Mouse (Mus musculus): ENCODE results near the gene Zfp84. TPM values are rescaled to one million over a fixed set of nuclear protein-coding genes. Genes with fewer than 3 reads are reported as not detected.

The Zfp84 gene
- polyA plus RNA-seq, 1 experiment from 2014 or later: 8.7 TPM

DNA sequence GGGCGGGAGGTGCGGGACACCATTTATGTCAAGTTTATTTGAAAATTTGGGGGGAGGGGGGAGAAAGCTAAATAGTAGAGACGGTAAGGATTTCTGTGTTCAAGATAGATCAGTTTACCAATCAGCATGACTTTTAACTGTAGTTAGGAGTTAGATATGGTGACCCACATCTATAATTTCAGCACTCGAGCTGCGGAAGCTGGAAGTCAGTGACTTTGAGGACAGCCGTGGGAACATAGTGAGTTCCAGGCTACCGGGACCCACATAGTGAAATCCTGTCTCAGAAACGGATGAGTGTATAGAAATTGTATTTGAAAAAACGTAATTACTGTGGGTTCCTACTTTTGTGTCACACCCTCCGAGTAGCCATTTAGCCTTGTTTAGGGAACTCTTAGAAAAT, 628 bp downstream of the Zfp84 start:
- WGBS (ENCODE audit: insufficient replicate concordance): 7% methylated on average over 10 of the region's 10 CpGs
- no peaks in the 10 kb centered on the region for H3K27me3 ChIP-seq (ENCODE audit: control insufficient read depth, insufficient read depth, low read length)
- H3K4me2 ChIP-seq: peak overlapping the region; percentile 88
- no peaks in the 10 kb centered on the region; the same call in none of the 2 replicates for H3K4me1 ChIP-seq (ENCODE audit: control insufficient read depth, insufficient read depth, low read length)
- no peak for ATAC-seq (replicated peaks; ENCODE audit: insufficient number of reproducible peaks, low FRiP score, low TSS enrichment)
- peak overlapping the region; percentile 80 for H3K4me3 ChIP-seq (ENCODE audit: low read depth, low read length)
- H3K27ac ChIP-seq (ENCODE audit: low read depth, low read length): peak overlapping the region; percentile 87
- no peaks in the 10 kb centered on the region for H3K9me3 ChIP-seq (replicated peaks; ENCODE audit: control insufficient read depth, low read length)
- peaks cover 6% of the 10 kb centered on the region; the same call in 1 of the 2 replicates for H3K36me3 ChIP-seq (ENCODE audit: control insufficient read depth, insufficient read depth, low read length)
- H3K9ac ChIP-seq (ENCODE audit: low read depth, low read length): peak overlapping the region; percentile 85

DNA sequence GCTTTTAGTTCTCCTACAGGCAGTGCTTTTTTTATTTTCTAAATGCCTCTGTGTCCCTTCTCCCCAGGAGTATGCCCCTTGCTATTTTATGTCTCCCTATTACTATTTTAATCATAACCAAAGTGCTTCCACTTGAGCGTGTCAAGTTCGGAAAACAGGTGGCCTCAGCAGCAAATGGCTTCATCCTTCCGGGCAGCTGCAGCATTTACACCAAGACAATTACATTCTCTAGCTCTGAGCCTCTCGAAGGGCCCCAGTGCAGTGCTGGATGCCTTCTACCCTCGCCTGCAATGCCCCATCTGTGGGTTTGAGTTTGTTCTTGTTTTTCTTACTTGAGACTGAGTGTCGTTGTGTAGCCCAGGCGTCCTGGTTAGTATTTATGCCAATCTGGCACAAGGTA, 5.2 kb downstream of the Zfp84 start:
- ATAC-seq (replicated peaks; ENCODE audit: insufficient number of reproducible peaks, low FRiP score, low TSS enrichment): no peak

DNA sequence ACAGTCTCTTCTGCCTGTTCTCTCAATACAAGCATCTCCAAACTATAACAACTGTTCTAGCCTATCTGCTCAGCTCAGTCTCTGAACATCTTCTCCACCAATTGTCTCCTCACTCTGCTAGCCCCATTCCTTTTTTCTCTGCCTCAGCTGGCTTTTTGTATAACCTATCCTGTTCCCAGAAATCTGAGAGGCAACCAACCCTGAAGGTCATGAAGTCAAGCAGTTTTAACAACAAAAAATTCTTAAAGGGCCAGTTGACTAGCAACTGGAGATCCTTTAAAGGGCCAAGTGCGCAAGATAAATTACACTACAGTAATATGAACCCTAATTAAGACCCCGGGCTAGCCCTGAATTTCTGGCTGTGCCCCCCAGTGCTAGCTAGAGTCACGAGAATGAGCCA, 6.0 kb downstream of the Zfp84 start:
- no peaks in the 10 kb centered on the region for H3K27me3 ChIP-seq (ENCODE audit: control insufficient read depth, insufficient read depth, low read length)
- no peak overlapping the region for H3K4me2 ChIP-seq
- no peak for ATAC-seq (replicated peaks; ENCODE audit: insufficient number of reproducible peaks, low FRiP score, low TSS enrichment)
- no peak overlapping the region for H3K9ac ChIP-seq (ENCODE audit: low read depth, low read length)
- no peaks in the 10 kb centered on the region; the same call in 1 of the 2 replicates for H3K4me1 ChIP-seq (ENCODE audit: control insufficient read depth, insufficient read depth, low read length)
- no peak overlapping the region for H3K4me3 ChIP-seq (ENCODE audit: low read depth, low read length)
- H3K9me3 ChIP-seq (replicated peaks; ENCODE audit: control insufficient read depth, low read length): no peaks in the 10 kb centered on the region
- H3K36me3 ChIP-seq (ENCODE audit: control insufficient read depth, insufficient read depth, low read length): peaks cover 36% of the 10 kb centered on the region
- no peak overlapping the region for H3K27ac ChIP-seq (ENCODE audit: low read depth, low read length)
- 92% methylated on average over 3 of the region's 3 CpGs for WGBS (ENCODE audit: insufficient replicate concordance)

More for the DNA sequence above, 5.2 kb downstream of the Zfp84 start:
- H3K9ac ChIP-seq (ENCODE audit: low read depth, low read length): no peak overlapping the region
- 86% methylated on average over 7 of the region's 7 CpGs for WGBS (ENCODE audit: insufficient replicate concordance)
- peaks cover 36% of the 10 kb centered on the region for H3K36me3 ChIP-seq (ENCODE audit: control insufficient read depth, insufficient read depth, low read length)
- H3K4me1 ChIP-seq (ENCODE audit: control insufficient read depth, insufficient read depth, low read length): no peaks in the 10 kb centered on the region; the same call in none of the 2 replicates
- H3K4me3 ChIP-seq (ENCODE audit: low read depth, low read length): no peak overlapping the region
- H3K4me2 ChIP-seq: no peak overlapping the region
- no peak overlapping the region for H3K27ac ChIP-seq (ENCODE audit: low read depth, low read length)
- H3K27me3 ChIP-seq (ENCODE audit: control insufficient read depth, insufficient read depth, low read length): no peaks in the 10 kb centered on the region
- H3K9me3 ChIP-seq (replicated peaks; ENCODE audit: control insufficient read depth, low read length): no peaks in the 10 kb centered on the region

DNA sequence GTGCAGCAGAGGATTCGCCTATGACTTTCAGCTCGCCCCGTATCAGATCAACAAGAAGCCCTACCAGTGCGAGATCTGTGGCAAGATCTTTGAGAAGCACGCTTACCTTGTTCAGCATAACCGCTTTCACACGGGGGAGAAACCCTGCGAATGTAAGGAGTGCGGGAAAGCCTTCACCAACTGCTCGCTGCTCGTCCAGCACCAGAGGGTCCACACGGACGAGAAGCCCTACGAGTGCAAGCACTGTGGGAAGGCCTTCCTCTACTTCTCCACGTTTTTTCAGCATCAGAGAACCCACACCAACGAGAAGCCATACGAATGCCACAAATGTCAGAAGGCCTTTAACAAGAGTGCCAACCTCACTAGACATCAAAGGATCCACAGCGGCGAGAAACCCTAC, 8.2 kb downstream of the Zfp84 start:
- 94% methylated on average over 19 of the region's 19 CpGs for WGBS (ENCODE audit: insufficient replicate concordance)
- H3K4me2 ChIP-seq: no peak overlapping the region
- H3K9ac ChIP-seq (ENCODE audit: low read depth, low read length): no peak overlapping the region
- no peaks in the 10 kb centered on the region for H3K9me3 ChIP-seq (replicated peaks; ENCODE audit: control insufficient read depth, low read length)
- H3K4me1 ChIP-seq (ENCODE audit: control insufficient read depth, insufficient read depth, low read length): no peaks in the 10 kb centered on the region
- ATAC-seq (replicated peaks; ENCODE audit: insufficient number of reproducible peaks, low FRiP score, low TSS enrichment): no peak
- H3K27me3 ChIP-seq (ENCODE audit: control insufficient read depth, insufficient read depth, low read length): no peaks in the 10 kb centered on the region
- no peak overlapping the region for H3K27ac ChIP-seq (ENCODE audit: low read depth, low read length)
- peaks cover 36% of the 10 kb centered on the region for H3K36me3 ChIP-seq (ENCODE audit: control insufficient read depth, insufficient read depth, low read length)
- H3K4me3 ChIP-seq (ENCODE audit: low read depth, low read length): no peak overlapping the region

DNA sequence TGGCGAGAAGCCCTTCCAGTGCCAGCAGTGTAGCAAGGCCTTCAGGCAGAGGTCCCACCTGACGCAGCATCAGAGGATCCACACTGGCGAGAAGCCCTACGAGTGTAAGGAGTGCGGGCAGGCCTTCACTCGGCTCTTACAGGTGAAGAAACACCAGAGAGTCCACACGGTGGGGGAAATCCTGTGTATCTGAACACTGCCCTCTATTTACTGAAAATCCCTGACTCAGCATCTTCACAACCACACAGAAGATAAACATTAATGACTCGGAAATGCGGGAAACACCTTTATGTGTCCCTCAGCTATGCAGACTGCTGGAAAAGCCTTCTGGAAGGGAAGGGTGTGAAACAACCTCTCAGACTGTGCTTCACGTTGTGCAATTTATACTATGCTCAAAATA, 9.0 kb downstream of the Zfp84 start:
- H3K9me3 ChIP-seq (replicated peaks; ENCODE audit: control insufficient read depth, low read length): no peaks in the 10 kb centered on the region
- H3K4me1 ChIP-seq (ENCODE audit: control insufficient read depth, insufficient read depth, low read length): no peaks in the 10 kb centered on the region
- H3K9ac ChIP-seq (ENCODE audit: low read depth, low read length): no peak overlapping the region
- peaks cover 33% of the 10 kb centered on the region for H3K36me3 ChIP-seq (ENCODE audit: control insufficient read depth, insufficient read depth, low read length)
- 95% methylated on average over 10 of the region's 10 CpGs for WGBS (ENCODE audit: insufficient replicate concordance)
- no peaks in the 10 kb centered on the region for H3K27me3 ChIP-seq (ENCODE audit: control insufficient read depth, insufficient read depth, low read length)
- H3K27ac ChIP-seq (ENCODE audit: low read depth, low read length): no peak overlapping the region
- H3K4me3 ChIP-seq (ENCODE audit: low read depth, low read length): no peak overlapping the region
- no peak for ATAC-seq (replicated peaks; ENCODE audit: insufficient number of reproducible peaks, low FRiP score, low TSS enrichment)
- H3K4me2 ChIP-seq: no peak overlapping the region

DNA sequence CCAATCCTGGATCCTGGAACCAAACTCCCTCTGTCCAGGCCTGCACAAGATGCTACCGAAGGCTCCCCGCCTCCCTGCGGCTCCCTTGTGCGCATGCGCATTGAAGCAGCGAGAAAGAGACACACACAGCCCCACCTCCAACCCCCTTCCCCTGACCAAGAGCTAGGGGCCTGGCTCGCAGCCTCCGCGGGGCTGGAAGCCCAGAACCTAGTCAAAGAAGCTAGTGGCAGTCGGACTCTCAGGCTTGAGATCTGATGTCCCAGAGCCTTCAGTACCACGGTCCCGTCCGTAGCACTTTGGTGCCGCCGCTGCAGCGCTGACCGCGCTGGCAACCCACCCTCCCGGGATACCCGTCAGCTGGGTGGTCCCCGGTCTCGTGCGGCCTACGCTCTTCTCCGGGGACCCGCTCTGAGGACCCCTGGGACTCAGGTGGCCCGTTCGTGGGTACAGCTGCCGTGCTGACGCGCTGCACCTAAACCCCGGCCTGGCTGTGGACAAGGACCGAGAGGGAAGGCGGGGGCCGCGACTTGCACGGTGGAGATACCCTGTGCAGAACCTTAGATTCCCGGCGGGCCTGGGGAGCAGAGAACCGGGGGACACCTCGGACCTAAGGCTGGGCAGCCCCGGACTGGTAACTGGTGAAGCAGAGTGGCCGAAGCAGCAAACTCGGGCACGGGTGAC, 15.7 kb downstream of the Zfp84 start, which contains the start of gene Zfp30:
Gene Zfp30 (plus strand): TSS at position 128 of the 681 bp plus-strand sequence.
- H3K9me3 ChIP-seq (replicated peaks; ENCODE audit: control insufficient read depth, low read length): no peaks in the 10 kb centered on the region
- WGBS (ENCODE audit: insufficient replicate concordance): under 1% methylated on average over 45 of the region's 45 CpGs
- peak; percentile 89 for ATAC-seq (replicated peaks; ENCODE audit: insufficient number of reproducible peaks, low FRiP score, low TSS enrichment)
- H3K4me1 ChIP-seq (ENCODE audit: control insufficient read depth, insufficient read depth, low read length): peaks cover 10% of the 10 kb centered on the region
- peak within 1 kb of the TSS; percentile 84 for H3K4me3 ChIP-seq (ENCODE audit: low read depth, low read length)
- peak within 1 kb of the TSS; percentile 87 for H3K4me2 ChIP-seq
- peak within 1 kb of the TSS; percentile 81 for H3K27ac ChIP-seq (ENCODE audit: low read depth, low read length)
- peak within 1 kb of the TSS; percentile 84 for H3K9ac ChIP-seq (ENCODE audit: low read depth, low read length)
- H3K27me3 ChIP-seq (ENCODE audit: control insufficient read depth, insufficient read depth, low read length): no peaks in the 10 kb centered on the region
- H3K36me3 ChIP-seq (ENCODE audit: control insufficient read depth, insufficient read depth, low read length): peaks cover 8% of the 10 kb centered on the region; the same call in 1 of the 2 replicates

DNA sequence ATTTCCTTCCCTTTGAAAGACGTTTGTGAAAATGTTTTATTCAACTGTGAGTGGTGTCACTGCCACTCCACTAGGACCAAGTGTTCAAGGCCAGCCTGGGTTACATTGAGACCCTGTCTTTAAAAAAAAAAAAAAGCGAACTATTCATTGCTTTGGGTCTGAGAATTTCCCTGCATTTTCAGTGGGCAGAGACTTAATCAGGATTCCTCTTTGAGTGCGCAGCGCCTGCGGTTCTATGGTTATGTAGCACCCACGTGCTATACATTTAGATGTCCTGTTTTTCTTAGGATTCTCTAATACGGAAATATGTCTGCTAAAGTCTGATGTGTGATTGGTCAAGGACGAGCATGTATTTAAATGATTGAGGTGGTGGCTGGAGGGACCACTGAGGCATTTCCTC, 16.7 kb downstream of the Zfp84 start:
- H3K4me1 ChIP-seq (ENCODE audit: control insufficient read depth, insufficient read depth, low read length): peaks cover 10% of the 10 kb centered on the region
- H3K9ac ChIP-seq (ENCODE audit: low read depth, low read length): no peak overlapping the region; the same call in none of the 2 replicates
- no peaks in the 10 kb centered on the region for H3K9me3 ChIP-seq (replicated peaks; ENCODE audit: control insufficient read depth, low read length)
- peak overlapping the region; percentile 84 for H3K4me3 ChIP-seq (ENCODE audit: low read depth, low read length)
- H3K36me3 ChIP-seq (ENCODE audit: control insufficient read depth, insufficient read depth, low read length): peaks cover 18% of the 10 kb centered on the region
- no peak overlapping the region for H3K27ac ChIP-seq (ENCODE audit: low read depth, low read length)
- H3K27me3 ChIP-seq (ENCODE audit: control insufficient read depth, insufficient read depth, low read length): no peaks in the 10 kb centered on the region
- H3K4me2 ChIP-seq: peak overlapping the region; percentile 87
- ATAC-seq (replicated peaks; ENCODE audit: insufficient number of reproducible peaks, low FRiP score, low TSS enrichment): no peak
- 65% methylated on average over 8 of the region's 8 CpGs for WGBS (ENCODE audit: insufficient replicate concordance)

DNA sequence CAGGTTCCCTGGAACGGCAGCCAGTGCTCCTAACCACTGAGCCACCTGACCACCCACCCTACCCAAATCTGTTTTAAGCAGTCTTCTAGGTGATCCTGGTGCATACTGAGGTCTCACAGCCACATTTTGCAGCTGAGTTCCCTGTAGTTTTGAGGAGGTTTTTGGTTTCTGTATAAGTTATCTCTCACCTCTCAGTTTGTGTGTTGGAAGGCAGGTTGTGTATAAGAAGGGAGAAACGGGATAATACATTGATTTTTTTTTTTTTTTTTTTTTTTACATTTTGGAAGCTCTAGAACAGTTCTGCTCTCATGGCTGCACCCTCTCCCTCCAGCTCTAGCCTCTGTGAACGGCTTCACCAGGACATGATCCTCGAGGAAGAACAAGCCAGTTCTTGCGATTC, 17.5 kb downstream of the Zfp84 start:
- Histone ChIP-seq H3K4me1 (ENCODE audit: control insufficient read depth, insufficient read depth, low read length) (peaks cover 10% of the 10 kb centered on the region), H3K4me3 (ENCODE audit: low read depth, low read length) (peak overlapping the region; percentile 84), H3K27me3 (ENCODE audit: control insufficient read depth, insufficient read depth, low read length) (no peaks in the 10 kb centered on the region), H3K27ac (ENCODE audit: low read depth, low read length) (no peak overlapping the region), H3K36me3 (ENCODE audit: control insufficient read depth, insufficient read depth, low read length) (peaks cover 20% of the 10 kb centered on the region), H3K4me2 (peak overlapping the region; percentile 87), H3K9ac (ENCODE audit: low read depth, low read length) (peak overlapping the region; percentile 59; the same call in 1 of the 2 replicates), H3K9me3 (replicated peaks; ENCODE audit: control insufficient read depth, low read length) (no peaks in the 10 kb centered on the region; the same call in 1 of the 2 replicates)
- 80% methylated on average over 5 of the region's 5 CpGs for WGBS (ENCODE audit: insufficient replicate concordance)
- no peak for ATAC-seq (replicated peaks; ENCODE audit: insufficient number of reproducible peaks, low FRiP score, low TSS enrichment)

DNA sequence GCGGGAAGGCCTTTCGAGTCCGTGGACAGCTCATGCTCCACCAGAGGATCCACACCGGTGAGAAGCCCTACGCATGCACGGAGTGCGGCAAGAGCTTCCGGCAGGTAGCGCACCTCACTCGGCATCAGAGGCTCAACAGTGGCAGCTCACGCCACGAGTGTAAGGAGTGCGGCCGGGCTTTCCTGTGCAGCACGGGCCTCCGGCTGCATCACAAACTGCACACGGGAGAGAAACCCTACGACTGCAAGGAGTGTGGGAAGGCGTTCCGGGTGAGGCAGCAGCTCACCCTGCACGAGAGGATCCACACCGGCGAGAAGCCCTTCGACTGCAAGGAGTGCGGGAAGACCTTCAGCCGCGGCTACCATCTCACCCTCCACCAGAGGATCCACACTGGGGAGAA, 24.6 kb downstream of the Zfp84 start:
- peak overlapping the region; percentile 15 for H3K4me3 ChIP-seq (ENCODE audit: low read depth, low read length)
- H3K9me3 ChIP-seq (replicated peaks; ENCODE audit: control insufficient read depth, low read length): peaks cover 3% of the 10 kb centered on the region
- ATAC-seq (replicated peaks; ENCODE audit: insufficient number of reproducible peaks, low FRiP score, low TSS enrichment): no peak
- H3K4me1 ChIP-seq (ENCODE audit: control insufficient read depth, insufficient read depth, low read length): no peaks in the 10 kb centered on the region
- no peak overlapping the region for H3K27ac ChIP-seq (ENCODE audit: low read depth, low read length)
- H3K27me3 ChIP-seq (ENCODE audit: control insufficient read depth, insufficient read depth, low read length): peaks cover 6% of the 10 kb centered on the region; the same call in 1 of the 2 replicates
- peaks cover 32% of the 10 kb centered on the region for H3K36me3 ChIP-seq (ENCODE audit: control insufficient read depth, insufficient read depth, low read length)
- peak overlapping the region; percentile 40 for H3K4me2 ChIP-seq
- H3K9ac ChIP-seq (ENCODE audit: low read depth, low read length): no peak overlapping the region
- WGBS (ENCODE audit: insufficient replicate concordance): 20% methylated on average over 27 of the region's 27 CpGs

Data from heart, embryonic 11.5 days (tissue).